Mouse (Mus musculus) kidney, adult 2 months (tissue): ENCODE results near the gene Iqcf1.

Source experiments
- CTCF ChIP-seq: fragments of 200-500 bp; conservative IDR thresholded peaks from 2 replicates; pipeline ENCODE4 v1.5.1; 2011; ENCODE audit warnings: low read depth, mild to moderate bottlenecking, control low read depth, low read length, moderate library complexity, mixed read lengths; ENCODE audit not compliant: insufficient read depth, insufficient read length
- POLR2A ChIP-seq: fragments of 200-500 bp; IDR thresholded peaks from one replicate; pipeline ENCODE4 v1.6.1; 2011; ENCODE audit warnings: low read depth, low read length, control low read depth

- no peak for TF ChIP-seq CTCF
- no peak for TF ChIP-seq POLR2A
Observed at GRCm38 (mm10) chr9:106464751-106465541, 34.8 kb upstream of the Iqcf1 start.
